Mouse (Mus musculus): ENCODE results near the gene Ank3.
A peak's percentile ranks its signal among the peaks of the same experiment; 100 is the strongest.

Ank3 gene

GRCm38 (mm10) chr10:70022596-70022995 is 624.0 kb downstream of the Ank3 start:
- no peak for DNase-seq

- no peak for DNase-seq
Measured at GRCm38 (mm10) chr10:70023861-70024260, 625.3 kb downstream of the Ank3 start.

GRCm38 (mm10) chr10:70031942-70032341 is 633.4 kb downstream of the Ank3 start:
- no peak for DNase-seq

GRCm38 (mm10) chr10:70032982-70033381 is 634.4 kb downstream of the Ank3 start:
- no peak for DNase-seq

DNA sequence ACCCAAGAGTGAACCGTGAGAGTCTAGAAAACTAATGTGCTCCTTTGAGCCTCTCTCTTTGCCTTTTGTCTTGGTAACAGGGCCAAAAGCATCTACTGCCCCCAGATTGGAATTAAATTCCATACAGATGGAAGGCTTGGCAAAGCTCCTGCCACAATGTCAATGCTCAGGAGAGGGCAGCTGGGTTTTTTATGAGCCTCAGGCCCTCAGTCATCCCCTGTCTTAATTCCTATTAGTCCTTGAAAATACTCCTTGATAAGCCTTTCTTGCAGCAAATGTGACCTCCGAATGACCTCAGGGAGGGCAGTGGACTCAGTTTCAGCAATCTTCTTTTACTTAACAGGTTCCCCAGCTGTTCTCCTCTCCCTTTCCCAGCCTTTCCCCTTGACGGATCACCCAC is 635.3 kb downstream of the Ank3 start:
- no peak for DNase-seq

DNA sequence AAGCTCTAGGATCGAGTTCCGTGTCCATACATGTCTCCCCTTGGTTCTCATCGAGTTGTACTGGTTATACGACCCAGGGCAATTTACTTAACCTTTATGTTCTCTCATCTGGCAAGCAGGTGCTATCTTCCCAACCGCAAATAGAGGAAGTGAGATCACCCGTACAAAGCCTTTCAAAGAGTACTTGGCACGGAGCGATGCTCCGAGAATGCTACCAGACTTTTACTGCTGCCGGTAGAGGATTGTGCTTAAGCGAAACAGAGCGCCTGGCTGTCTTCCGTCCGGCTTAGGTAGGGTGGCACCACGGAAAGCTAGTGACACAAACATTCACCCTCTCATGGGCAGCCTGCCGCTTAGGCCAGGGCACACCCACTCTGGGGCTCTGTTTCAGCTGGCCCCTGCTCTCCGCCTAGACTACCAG is 641.3 kb downstream of the Ank3 start:
- no peak for DNase-seq

DNA sequence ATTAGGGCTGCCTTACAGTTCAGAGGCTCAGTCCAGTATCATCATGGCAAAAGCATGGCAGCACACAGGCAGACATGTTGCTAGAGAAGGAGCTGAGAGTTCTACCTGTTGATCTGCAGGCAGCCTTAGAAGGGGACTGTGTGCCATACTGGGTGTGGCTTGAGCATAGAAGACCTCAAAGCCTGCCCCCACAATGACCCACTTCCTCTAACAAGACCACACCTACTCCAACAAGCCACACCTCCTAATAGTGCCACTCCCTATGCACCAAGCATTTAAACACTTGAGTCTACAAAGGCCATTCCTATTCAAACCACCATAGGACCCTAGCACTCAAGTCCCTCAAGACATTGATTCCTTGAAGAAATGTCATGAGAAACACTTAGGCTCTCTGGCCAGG is 643.0 kb downstream of the Ank3 start:
- no peak for DNase-seq

GRCm38 (mm10) chr10:70045722-70046121 is 647.1 kb downstream of the Ank3 start:
- no peak for DNase-seq

GRCm38 (mm10) chr10:70049771-70050170 is 651.2 kb downstream of the Ank3 start:
- DNase-seq: no peak

GRCm38 (mm10) chr10:70055291-70055690 is 656.7 kb downstream of the Ank3 start:
- DNase-seq: no peak

DNA sequence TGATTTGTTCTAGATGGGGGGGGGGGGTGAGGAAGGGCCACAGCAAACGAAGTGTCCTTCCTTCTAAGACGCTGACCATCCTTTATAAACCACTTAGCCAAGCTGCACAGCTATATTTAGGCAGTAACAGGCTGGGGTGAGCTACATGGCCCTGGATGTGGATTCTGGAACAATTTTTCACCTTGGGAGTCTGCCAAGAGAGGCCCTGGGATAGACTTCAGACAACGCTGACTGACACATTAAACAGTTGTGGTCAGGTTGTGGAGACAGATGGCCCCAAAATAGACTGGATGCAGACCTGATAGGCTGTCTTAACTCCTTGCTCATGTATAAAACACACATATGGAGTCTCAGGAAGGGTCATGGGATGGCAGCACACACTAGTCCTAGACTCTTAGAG is 658.5 kb downstream of the Ank3 start:
- no peak for DNase-seq

- DNase-seq: peak; percentile 3
Measured at GRCm38 (mm10) chr10:70060021-70060688, 661.6 kb downstream of the Ank3 start.

DNA sequence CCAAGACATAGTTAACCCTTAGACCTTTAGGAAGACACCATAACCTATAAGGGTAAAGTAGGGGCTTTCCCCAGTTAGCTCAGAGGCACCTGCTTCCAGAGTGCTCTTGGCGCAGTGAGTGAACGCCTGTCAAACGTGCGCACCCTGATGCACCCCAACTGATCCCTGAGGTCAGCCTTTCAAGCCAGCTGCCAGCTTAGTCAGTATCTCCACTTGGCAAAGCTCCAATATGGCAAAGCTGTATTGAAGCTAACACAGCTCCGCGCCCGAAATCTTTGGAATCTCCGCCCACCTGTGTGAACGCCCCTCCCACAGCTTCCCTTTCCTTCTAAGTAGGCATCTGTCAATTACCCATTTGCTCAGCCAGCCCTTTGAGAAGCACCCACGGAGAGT is 662.1 kb downstream of the Ank3 start:
- no peak for DNase-seq

GRCm38 (mm10) chr10:70063881-70064555 is 665.4 kb downstream of the Ank3 start:
- no peak for DNase-seq

- no peak for DNase-seq
Measured at GRCm38 (mm10) chr10:70065191-70065590, 666.6 kb downstream of the Ank3 start.

- DNase-seq: no peak
Measured at GRCm38 (mm10) chr10:70066497-70067168, 668.1 kb downstream of the Ank3 start.

DNA sequence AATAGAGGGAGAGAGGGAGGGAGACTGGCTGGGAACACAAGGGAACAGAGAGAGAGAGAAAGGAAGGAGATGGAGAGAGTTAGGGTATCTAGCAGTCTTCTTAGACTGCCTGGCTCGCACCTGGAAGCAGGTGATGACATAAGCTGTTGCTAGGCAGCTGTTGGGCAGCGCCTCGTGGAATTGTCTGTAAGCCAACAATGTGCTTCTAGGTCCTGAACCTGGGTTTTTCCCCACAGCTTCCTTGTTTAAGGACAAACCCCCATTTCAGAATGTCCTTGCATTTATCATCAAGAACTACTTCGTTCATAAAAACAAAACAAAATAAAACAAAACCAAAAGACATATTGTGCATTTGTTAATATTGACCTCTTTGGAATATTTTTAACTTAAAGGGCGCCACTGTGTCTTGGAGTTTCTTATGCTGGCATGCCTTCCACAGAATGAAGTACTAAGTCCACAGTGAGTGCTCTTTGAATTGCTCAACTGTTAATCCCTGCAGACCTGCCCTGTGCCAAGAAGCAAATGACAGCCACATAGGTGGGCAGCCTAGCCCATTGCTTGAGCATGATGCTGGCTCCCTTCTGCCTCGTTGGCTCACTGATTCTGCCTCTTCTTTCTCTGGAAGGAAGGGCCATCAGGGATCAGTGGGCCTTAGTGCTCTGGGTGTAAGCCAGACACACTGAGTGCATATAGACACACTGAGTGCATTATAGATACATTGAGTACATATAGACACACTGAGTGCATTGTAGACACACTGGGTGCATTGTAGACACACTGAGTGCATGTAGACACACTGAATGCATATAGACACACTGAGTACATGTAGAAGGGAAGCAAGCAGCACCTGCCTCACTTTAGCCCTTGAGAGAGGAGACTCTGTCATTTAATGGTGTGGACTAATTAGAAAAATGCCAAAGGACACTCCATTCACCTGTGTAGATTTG is 668.9 kb downstream of the Ank3 start:
- no peak for DNase-seq

DNA sequence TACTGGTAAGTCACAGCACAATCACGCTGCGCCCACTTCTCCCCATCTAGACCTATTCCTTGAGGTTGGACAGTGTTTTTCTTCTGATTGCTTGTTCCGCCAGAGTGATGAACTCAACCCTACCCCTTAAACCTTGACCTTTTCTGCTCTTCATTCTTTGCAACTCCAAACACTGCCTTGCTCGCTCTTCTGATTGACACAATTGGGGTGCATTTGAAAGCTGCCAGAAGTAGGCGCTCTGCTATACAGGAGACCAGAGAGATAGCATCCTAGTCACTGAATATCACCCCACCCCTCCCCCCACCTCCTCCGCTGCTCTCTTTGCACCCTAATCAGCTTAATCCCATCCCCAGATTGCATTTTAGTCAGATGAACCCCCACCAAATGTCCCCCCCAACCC is 670.7 kb downstream of the Ank3 start:
- DNase-seq: no peak

DNA sequence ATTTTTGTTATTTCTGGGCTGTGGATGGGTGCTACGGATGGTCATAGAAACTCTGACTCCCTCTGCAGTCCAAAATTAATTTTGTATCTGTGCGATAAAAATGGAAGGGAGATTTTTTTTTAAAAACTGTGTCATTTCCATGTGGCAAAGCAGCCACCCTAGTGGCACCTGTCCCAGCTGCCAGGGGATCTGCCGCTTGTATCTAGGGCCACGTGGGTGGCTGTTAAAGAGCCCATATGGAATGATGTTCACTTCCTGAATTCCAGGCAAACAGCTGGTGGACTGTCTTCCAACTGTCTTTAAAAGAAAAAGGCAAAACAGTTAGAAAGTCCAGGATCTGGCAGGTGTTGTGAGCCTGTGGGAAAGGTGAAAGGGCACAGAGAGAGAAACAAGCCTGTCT is 672.8 kb downstream of the Ank3 start:
- no peak for DNase-seq
